Mouse (Mus musculus): ENCODE measurements around the gene Bsg.

Gene Bsg

DNA sequence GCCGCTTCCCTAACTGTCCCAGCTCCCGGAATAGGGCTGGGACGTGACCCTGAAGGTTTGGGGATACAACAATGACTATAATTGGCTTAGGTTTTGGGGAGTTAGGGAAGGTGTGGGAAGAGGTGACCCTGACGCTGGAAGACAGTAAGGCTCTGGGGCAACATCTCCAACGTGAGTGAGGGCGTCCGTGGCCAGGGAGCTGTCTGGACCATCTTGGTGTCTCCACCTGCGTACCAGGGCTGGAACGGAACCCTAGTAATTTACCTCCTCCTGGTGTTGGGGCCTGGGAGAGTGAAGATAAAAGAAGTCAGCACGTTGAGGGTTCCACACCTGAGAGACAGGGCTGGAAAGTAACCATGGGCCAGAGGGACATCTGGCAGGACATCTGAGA, 674 bp downstream of the Bsg start:
- no peak for DNase-seq (ENCODE audit: low spot score)

DNA sequence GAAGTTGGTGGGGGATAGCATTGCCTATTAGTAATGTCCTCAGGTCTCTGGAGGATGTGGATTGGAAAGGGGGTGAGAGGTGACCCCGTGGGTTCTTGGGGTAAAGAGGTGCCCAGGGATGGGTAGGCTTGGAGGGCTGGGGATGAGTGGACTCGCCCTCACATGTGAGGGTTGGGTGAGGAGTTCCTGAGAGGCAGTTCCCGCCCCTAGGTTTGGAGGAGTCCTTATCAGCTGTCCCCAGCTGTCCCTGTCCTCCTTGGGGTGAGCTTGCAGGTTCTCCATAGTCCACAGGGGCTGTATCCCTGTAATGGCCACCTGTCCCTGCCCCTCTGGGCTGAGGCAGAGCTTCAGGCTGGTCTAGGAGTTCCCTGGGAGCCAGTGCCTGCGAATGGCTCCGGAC, 1.7 kb downstream of the Bsg start:
- DNase-seq (ENCODE audit: low spot score), result no peak

DNA sequence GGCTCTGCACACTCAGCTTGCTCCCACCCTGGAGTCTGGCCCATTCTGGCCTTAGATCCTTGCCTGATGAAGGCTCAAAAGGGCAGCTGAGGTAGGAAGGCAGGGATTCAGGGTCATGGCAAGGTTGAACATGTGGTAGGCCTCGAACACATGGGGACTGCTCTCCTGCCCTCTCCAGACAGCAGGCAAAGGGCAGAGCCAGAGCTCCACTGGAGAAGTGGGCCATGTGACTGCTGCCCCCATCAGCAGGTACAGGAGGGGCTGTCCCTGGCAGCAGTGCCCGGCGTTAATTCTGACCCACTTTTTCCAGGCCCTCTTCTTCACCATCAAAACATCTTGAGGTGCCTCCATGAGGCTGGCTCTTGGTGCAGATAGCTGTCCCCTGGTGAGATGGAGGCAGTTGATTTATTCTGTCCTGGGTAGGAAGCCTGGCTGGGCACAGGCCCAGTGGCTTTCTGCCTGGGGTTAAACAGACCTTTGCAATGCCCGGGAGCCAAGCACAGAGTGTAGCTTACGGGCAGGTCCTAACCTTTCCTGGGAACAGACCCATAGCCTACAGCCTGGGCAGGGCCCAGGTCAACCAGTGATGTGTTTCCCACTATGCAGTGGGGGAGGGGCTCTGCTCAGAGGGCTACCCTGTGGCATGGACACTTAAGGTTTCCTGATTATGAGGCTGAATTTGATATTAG, 2.3 kb downstream of the Bsg start:
- DNase-seq (ENCODE audit: low spot score), result no peak

DNA sequence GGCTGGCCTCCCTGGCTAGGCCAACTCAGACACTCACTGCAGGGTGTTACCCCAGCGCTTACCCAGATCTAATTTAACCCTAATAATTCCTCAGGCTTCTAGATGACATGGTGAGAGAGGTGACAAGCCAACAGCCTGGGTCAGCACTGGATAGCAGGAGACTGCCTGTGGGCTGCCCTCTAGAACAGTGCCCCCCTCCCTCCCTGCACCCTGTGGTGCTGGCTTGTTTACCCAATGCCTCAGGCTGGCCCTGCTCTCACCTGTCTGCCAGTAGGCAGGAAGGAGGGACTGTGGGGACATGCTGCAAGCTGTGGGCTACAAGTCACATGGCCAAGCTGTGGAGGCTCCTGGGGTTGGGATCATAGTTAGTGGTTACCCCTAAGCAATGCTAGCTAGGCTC, 2.9 kb downstream of the Bsg start:
- no peak for DNase-seq (ENCODE audit: low spot score)

DNA sequence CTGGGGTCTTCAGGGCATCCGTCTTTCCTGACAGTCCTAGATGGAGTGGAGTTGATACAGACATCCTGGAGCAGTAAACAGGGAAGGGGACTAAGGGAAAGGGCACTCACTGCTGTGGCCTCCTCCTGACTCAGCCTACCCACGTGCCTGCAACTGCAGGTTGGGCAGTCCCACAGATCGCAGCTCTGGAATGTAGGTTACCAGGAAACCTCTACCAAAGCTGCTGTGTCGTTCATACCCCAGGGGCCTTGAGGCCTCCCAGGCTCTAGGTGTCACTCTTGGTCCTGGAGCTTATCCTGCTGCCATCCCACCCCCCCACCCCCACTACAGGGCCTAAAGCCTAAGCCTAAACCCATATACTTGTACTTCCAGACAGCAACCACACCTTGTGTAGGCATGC, 3.5 kb downstream of the Bsg start:
- no peak for DNase-seq (ENCODE audit: low spot score)

DNA sequence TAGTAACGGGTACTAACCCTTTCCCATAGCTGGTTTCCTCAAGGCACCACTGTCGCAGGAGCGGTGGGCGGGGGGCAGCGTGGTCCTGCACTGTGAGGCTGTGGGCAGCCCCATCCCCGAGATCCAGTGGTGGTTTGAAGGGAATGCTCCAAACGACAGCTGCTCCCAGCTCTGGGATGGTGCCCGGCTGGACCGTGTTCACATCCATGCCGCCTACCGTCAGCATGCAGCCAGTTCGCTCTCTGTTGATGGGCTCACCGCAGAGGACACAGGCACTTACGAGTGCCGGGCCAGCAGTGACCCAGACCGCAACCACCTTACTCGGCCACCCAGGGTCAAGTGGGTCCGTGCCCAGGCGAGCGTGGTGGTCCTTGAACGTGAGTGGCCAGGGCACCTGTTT, 4.4 kb downstream of the Bsg start:
- no peak for DNase-seq (ENCODE audit: low spot score)

DNA sequence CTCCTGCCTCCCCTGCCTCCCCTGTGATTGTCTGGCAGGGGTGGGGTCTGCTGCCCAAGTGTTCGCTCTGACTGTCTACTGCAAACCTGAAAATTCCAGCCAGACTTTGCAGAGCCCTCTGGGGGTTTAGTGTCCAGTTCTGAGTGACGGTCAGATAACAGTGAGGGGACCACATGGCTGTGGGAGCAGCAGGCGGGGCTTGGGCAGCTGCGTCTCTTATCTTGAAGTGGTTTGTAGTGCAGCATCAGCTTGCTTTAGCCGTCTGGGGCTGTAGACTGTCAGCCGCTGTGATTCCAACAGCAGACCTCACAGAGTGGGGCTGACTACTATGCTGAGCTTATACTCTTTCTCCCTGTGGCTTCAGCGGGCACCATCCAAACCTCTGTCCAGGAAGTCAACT, 5.0 kb downstream of the Bsg start:
- no peak for DNase-seq (ENCODE audit: low spot score)

DNA sequence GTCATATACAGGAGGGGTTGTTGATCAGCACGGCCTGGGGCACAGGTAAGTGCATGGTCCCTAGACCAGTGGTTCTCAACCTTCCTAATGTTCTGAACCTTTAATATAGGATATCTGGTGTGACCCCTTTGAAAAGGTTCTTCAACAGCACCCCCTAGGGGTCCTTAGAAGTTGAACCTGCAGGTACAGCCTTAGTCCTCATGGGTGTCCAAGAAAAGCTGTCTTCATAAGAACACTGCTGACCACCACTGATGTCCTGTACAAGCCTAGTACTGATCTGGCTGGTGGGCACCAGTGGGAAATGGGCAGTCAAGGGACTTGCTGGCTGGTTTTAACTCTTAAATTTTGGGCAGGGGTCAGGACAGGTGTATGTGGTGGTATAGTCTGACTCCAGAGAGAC, 7.7 kb downstream of the Bsg start:
- peak; percentile 53 for DNase-seq (ENCODE audit: low spot score)

DNA sequence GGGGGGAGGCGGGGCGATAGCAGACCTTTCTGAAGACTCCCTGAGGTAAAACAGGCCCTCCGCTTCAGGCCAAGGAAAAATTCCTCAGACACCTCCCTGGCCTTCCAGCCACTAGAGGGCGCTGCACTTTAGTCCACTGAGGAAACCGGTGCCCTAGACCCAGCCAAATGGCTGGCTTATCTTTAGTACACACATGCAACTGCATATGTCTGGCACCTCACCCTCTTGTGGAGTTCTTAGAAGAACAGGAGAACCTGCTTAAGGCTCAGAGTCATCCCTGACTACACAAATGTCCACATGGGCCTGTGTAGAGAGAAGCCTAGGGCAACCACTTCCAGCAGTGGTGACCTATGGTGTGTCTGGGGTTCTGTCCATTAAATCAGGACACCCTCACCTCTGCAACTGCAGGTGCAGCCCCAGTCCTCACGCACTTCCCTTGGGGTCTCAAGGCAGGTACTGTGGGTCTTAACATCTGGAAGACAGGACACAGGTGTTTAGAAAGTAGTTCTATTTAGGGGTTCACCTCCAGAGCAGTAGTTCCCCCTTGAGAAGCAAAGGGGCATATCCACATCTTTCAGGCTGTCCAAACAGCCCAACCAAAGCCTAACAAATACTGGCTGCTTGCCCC, 8.3 kb downstream of the Bsg start:
- DNase-seq (ENCODE audit: low spot score), result peak; percentile 88

DNA sequence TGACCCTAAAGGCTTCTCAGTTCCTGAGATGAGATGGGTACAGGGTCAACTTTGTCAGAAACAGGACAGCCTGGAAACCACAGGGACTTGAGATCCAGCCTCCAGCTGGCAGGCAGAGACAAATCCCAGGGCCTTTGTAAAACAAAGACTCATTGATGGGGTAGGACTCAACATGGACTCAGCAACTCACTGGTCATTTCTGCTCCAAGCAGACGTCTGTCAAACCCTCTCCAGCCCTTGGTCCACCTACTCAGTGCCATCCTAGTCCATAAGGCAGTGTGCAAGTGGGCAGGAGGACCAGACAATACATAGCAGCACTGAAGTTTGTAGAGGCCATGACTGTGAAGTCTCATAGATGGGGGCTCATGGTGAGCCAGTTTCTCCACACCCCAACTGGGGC, 8.9 kb downstream of the Bsg start:
- no peak for DNase-seq (ENCODE audit: low spot score)

DNA sequence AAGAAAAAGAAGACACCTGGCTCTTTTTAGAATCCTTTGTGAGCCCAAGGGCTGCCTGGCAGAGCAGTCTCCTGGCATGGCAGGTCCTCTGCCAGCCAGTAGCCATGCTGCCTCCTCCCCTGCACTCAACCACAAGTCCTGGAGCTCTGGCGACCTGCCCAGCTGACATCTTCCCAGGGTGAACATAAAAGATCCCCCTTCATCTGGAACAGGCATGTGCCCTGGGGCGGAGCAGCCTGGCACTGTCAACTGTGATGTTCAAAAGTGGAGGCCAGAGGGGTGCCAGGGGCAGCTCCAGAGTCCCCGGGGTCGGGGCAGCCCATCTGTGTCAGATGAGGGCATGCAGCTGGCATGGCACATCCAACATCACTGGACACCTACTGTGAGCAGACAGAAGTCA, 10.7 kb downstream of the Bsg start:
- no peak for DNase-seq (ENCODE audit: low spot score)

DNA sequence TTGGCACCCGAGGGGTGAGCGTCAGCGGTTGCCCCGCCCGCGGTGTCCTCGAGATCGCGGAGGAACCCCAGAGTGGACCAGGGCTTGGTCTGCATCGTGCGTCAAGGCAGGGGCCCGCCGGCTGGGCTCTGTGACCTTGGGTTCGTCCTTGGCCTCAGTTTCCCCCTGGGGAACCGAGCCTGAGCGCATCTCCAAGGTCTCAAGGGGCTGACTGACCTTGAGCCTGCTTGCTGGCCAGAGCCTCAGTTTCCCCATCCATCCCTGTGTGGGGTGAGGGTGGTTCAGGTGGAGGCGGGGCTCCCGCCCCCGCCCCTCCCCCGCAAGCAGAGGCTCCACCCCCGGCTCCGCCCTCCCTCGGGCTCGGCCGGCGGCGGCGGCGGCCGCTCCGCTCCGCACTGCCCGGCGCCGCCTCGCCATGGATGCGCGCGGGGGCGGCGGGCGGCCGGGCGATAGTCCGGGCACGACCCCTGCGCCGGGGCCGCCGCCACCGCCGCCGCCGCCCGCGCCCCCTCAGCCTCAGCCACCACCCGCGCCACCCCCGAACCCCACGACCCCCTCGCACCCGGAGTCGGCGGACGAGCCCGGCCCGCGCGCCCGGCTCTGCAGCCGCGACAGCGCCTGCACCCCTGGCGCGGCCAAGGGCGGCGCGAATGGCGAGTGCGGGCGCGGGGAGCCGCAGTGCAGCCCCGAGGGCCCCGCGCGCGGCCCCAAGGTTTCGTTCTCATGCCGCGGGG, 12.1 kb downstream of the Bsg start, which contains the start of gene Hcn2:
Gene Hcn2 (plus strand): TSS at position 381 of the 734 bp plus-strand sequence.
- no peak for DNase-seq (ENCODE audit: low spot score)

DNA sequence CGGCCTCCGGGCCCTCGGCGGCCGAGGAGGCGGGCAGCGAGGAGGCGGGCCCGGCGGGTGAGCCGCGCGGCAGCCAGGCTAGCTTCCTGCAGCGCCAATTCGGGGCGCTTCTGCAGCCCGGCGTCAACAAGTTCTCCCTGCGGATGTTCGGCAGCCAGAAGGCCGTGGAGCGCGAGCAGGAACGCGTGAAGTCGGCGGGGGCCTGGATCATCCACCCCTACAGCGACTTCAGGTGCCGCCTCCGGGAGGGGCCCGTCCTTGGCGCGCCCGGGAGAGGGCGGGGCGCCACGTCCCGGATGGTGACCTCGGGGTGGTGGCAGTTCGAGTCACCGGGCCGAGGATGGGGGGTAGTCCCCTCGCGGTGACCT, 12.7 kb downstream of the Bsg start:
- no peak for DNase-seq (ENCODE audit: low spot score)

DNA sequence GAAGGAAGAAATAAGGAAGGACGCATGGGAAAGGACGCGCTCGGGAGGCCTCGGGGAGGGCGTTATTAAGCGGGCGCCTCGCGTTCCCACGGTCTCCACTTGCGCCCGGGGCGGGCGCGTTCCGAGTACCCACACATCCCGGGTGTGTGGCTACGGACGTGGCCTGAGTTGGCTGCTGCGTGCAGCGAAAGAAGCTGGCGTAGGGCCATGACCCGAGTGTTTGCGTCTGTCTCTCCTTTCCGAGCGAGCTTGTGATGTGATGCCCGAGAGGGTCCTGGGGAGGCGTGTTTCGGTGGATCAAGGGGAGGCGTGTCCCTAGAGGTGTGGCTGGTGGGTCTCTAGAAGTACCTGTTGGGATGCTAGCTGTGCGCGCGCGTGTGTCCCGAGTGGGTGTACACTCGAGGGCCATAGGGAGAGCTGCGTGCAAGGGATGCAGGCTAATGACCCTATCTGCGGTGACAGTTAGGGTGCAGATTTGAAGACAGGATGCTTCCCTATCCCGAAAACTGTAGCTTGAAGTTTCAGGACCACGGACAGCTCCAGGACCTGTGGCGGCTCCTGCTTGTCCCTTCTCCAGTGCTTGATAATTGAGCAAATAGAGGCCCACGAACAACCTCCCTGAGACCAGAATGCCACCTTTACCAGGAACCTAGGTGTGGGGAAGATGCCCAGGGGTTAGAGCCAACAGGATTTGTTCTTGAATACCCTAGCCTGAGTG, 13.5 kb downstream of the Bsg start:
- peak; percentile 91 for DNase-seq (ENCODE audit: low spot score)

DNA sequence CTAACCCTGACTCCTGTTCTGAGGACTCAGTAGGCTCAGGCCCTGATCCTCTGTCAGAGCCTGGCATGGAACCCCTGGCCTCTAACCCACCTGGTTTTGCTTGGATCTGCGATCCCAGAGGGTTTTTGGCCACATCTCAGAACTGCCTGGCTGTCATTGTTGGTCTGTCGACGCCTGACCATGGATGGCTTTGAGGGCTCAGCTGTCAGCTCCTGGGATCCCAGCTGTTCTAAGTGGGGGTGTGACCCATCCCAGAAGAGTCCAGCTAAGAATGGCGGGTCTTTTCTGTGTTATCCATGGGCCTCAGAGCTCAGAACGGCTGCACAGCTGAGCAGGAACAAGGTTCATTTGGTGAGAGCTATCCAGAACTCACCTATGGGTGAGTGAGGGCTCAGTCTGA, 16.8 kb downstream of the Bsg start:
- DNase-seq (ENCODE audit: low spot score), result no peak

DNA sequence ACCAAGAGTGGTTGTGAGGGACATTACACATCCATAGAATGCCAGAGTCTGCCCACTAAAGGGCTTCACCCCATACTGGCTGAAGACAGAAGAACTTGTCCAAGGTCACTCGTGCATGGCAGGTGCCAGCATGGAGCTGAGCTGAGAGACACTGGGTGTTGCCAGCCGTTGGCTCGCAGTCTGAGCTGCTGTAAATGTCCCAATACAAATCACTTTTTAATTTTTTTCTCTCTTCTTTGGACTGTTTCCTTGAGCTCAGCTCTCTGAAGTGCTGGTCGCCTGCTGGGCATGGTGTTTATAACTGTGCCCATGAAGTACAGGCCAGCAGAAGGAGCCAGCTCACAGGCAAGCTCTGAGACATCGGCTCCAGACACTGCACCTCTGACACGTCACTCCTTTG, 18.8 kb downstream of the Bsg start:
- DNase-seq (ENCODE audit: low spot score), result no peak

DNA sequence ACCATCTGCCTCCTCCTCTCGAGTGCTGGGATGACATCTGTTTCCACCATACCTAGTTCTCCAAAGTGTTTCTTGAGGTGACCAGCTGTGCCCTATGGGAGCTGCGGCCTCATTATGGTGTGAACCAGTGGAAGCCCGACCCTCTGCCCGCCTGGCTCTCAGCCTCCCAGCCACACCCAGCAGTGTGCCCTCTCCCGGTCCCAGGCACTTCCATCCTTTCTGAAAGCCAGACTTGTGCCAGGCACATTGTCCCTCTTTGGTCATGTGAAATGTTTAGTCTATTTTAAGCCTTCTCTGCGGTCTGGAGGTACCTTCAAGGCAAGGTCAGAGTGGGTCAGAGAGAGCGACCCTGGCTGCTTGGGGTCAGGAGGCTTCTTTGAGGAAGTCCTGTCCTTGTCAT, 19.4 kb downstream of the Bsg start:
- DNase-seq (ENCODE audit: low spot score), result no peak

DNA sequence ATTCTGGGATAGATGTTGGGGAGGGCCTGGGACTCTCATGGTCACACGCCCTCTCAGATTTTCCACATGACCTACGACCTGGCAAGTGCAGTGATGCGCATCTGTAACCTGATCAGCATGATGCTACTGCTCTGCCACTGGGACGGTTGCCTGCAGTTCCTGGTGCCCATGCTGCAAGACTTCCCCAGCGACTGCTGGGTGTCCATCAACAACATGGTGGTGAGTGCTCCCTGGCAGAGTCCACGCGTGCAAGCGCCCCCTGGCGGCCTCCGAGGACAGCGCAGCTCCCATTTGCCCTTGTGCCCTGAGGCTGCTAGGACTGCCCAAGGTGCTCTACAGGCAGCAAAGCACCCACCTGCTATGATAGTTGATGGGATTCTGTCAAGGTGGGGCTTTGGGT, 21.8 kb downstream of the Bsg start:
- DNase-seq (ENCODE audit: low spot score), result no peak

DNA sequence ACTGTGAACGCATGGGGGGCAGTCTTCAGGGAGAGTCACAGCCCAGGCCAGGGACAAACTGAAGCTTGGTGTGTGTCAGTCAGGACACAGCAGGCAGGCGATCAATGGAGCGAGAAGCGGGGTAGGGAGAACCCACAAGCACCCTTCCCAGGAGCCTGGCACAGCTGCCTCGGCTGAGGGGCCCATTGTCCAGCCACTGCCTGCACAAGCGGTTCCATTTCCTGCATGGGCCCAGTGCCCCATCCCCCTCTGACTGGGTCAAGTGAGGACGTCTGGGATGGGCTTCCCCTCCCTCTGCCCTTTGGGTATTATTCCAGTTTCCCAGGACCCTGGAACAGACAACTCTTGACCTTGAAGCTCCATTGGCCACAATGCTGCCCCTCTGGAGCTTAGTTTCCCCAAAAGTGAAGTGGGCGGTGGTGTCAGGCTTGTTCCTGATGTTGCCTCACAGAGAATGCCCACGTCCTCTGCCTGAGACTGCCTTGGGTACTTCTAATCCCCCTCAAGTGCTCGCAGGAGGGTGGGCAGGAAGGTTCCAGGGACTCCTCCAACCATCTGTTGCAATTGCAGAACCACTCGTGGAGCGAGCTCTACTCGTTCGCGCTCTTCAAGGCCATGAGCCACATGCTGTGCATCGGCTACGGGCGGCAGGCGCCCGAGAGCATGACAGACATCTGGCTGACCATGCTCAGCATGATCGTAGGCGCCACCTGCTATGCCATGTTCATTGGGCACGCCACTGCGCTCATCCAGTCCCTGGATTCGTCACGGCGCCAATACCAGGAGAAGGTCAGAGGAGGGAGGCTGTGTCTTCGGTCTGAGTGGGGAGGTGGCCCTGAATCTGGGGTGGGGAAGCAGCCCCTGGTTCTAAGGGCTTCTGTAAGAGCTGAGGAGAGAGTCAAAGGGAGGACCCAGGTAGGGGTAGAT, 24.3 kb downstream of the Bsg start:
- no peak for DNase-seq (ENCODE audit: low spot score)

DNA sequence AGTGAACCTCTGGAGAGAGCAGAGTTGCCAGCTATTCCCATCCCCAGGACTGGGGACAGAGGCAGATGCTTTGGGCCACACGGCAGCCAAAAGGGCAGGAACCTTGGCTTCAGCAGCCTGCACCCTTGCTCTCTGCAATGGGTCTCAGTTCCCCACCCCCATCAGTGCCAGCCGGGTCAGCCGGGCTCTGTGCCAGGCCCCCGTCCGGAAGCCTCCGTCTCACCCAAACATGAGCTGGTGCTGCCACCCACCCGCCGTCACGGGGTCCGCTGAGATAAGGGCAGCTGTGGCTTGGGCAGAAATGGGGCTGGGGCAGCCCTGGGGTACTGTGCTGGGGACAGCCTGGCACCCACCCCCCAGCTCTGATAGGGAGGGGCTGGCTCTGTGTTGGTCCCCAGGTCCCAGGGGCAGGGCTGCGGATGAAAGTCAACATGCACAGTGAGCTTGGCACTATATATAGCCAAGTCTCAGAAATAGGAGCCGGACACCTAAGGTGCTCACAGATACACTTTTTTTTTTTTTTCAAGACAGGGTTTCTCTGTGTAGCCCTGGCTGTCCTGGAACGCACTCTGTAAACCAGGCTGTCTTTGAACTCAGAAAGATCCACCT, 25.2 kb downstream of the Bsg start:
- no peak for DNase-seq (ENCODE audit: low spot score)

DNA sequence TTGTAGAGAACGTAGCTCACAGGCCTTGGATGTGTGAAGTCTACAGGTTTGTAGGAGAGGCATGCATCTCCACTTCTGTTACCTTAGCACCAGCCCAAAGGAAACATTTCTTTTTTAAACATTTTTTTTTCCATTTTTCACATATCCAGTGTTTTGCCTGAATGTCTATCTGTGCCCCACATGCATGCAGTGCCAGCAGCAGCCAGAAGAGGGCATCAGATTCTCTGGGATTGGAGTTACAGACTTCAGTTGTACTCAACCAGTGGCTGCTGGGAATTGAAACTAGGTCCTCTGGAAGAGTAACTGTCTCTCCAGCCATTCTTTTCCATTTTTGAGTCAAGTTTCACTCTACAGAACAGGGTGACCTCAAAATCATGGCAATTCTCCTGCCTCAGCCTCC, 28.2 kb downstream of the Bsg start:
- DNase-seq (ENCODE audit: low spot score), result peak; percentile 40

Data from embryo, embryonic 10.5 days (tissue).